Mouse (Mus musculus): ENCODE results near the gene Rad51b. TPM values are rescaled to one million over a fixed set of nuclear protein-coding genes. Genes with fewer than 3 reads are reported as not detected.

Gene Rad51b
- polyA plus RNA-seq, 1 experiment from 2014 or later, result 3.3 TPM

GRCm38 (mm10) chr12:79331722-79332121 is 34.6 kb downstream of the Rad51b start:
- H3K27me3 ChIP-seq, result no peaks in the 10 kb centered on the region
- 79% methylated on average over 4 of the region's 4 CpGs for WGBS
- ATAC-seq (replicated peaks; ENCODE audit: insufficient number of reproducible peaks, insufficient read depth, low FRiP score, low read depth), result no peak

GRCm38 (mm10) chr12:79338791-79339190 is 41.7 kb downstream of the Rad51b start:
- Histone ChIP-seq H3K4me1 (replicated peaks) (no peaks in the 10 kb centered on the region), H3K36me3 (peaks cover 10% of the 10 kb centered on the region), H3K27ac (no peak overlapping the region), H3K27me3 (no peaks in the 10 kb centered on the region), H3K4me2 (no peak overlapping the region), H3K9ac (no peak overlapping the region), H3K4me3 (no peak overlapping the region), H3K9me3 (replicated peaks) (0 out of 2 replicates have a peak, but pooled peaks cover 3% of the 10 kb centered on the region)
- 85% methylated on average over 8 of the region's 8 CpGs for WGBS
- ATAC-seq (replicated peaks; ENCODE audit: insufficient number of reproducible peaks, insufficient read depth, low FRiP score, low read depth), result no peak

More at GRCm38 (mm10) chr12:79331722-79332121, 34.6 kb downstream of the Rad51b start:
- Histone ChIP-seq H3K36me3 (peaks cover 11% of the 10 kb centered on the region), H3K27ac (no peak overlapping the region), H3K4me1 (replicated peaks) (no peaks in the 10 kb centered on the region), H3K4me3 (no peak overlapping the region), H3K9ac (no peak overlapping the region), H3K9me3 (replicated peaks) (0 out of 2 replicates have a peak, but pooled peaks cover 3% of the 10 kb centered on the region), H3K4me2 (no peak overlapping the region)

- Histone ChIP-seq H3K9me3 (replicated peaks) (no peaks in the 10 kb centered on the region), H3K4me3 (no peak overlapping the region), H3K4me1 (replicated peaks) (no peaks in the 10 kb centered on the region), H3K27ac (no peak overlapping the region), H3K9ac (no peak overlapping the region), H3K27me3 (no peaks in the 10 kb centered on the region), H3K36me3 (no peaks in the 10 kb centered on the region), H3K4me2 (no peak overlapping the region)
- WGBS, result 70% methylated on average over 6 of the region's 6 CpGs
- ATAC-seq (replicated peaks; ENCODE audit: insufficient number of reproducible peaks, insufficient read depth, low FRiP score, low read depth), result no peak
Measured at GRCm38 (mm10) chr12:79340513-79340912, 43.4 kb downstream of the Rad51b start.

GRCm38 (mm10) chr12:79341291-79341845 is 44.3 kb downstream of the Rad51b start:
- no peaks in the 10 kb centered on the region for H3K36me3 ChIP-seq

GRCm38 (mm10) chr12:79346198-79346733 is 49.2 kb downstream of the Rad51b start:
- no peak overlapping the region for H3K9ac ChIP-seq
- H3K9me3 ChIP-seq (replicated peaks), result no peaks in the 10 kb centered on the region
- no peak overlapping the region for H3K4me2 ChIP-seq
- 71% methylated on average over 5 of the region's 5 CpGs for WGBS
- no peaks in the 10 kb centered on the region for H3K27me3 ChIP-seq
- ATAC-seq (replicated peaks; ENCODE audit: insufficient number of reproducible peaks, insufficient read depth, low FRiP score, low read depth), result no peak
- H3K27ac ChIP-seq, result no peak overlapping the region
- no peak overlapping the region for H3K4me3 ChIP-seq
- H3K4me1 ChIP-seq (replicated peaks), result 0 out of 2 replicates have a peak, but pooled peaks cover 3% of the 10 kb centered on the region
- no peaks in the 10 kb centered on the region for H3K36me3 ChIP-seq

More at GRCm38 (mm10) chr12:79341291-79341845, 44.3 kb downstream of the Rad51b start:
- no peak overlapping the region for H3K27ac ChIP-seq
- H3K4me2 ChIP-seq, result no peak overlapping the region
- ATAC-seq (replicated peaks; ENCODE audit: insufficient number of reproducible peaks, insufficient read depth, low FRiP score, low read depth), result no peak
- H3K27me3 ChIP-seq, result no peaks in the 10 kb centered on the region
- 0 out of 2 replicates have a peak, but pooled peaks cover 3% of the 10 kb centered on the region for H3K4me1 ChIP-seq (replicated peaks)
- H3K9me3 ChIP-seq (replicated peaks), result no peaks in the 10 kb centered on the region
- H3K4me3 ChIP-seq, result no peak overlapping the region
- 74% methylated on average over 6 of the region's 6 CpGs for WGBS
- H3K9ac ChIP-seq, result no peak overlapping the region

GRCm38 (mm10) chr12:79347643-79348042 is 50.6 kb downstream of the Rad51b start:
- H3K4me2 ChIP-seq, result no peak overlapping the region
- WGBS, result 7% methylated on average over 6 of the region's 6 CpGs
- peaks cover 14% of the 10 kb centered on the region for H3K4me1 ChIP-seq (replicated peaks)
- H3K4me3 ChIP-seq, result no peak overlapping the region
- H3K9ac ChIP-seq, result no peak overlapping the region
- no peak overlapping the region for H3K27ac ChIP-seq
- no peaks in the 10 kb centered on the region for H3K9me3 ChIP-seq (replicated peaks)
- no peaks in the 10 kb centered on the region for H3K36me3 ChIP-seq
- peak; percentile 50; the same call in 1 of the 2 replicates for ATAC-seq (replicated peaks; ENCODE audit: insufficient number of reproducible peaks, insufficient read depth, low FRiP score, low read depth)
- no peaks in the 10 kb centered on the region for H3K27me3 ChIP-seq

- no peaks in the 10 kb centered on the region for H3K36me3 ChIP-seq
- no peak overlapping the region for H3K4me2 ChIP-seq
- no peaks in the 10 kb centered on the region for H3K9me3 ChIP-seq (replicated peaks)
- H3K4me3 ChIP-seq, result no peak overlapping the region
- H3K9ac ChIP-seq, result no peak overlapping the region
- peaks cover 29% of the 10 kb centered on the region for H3K4me1 ChIP-seq (replicated peaks)
- no peaks in the 10 kb centered on the region for H3K27me3 ChIP-seq
- ATAC-seq (replicated peaks; ENCODE audit: insufficient number of reproducible peaks, insufficient read depth, low FRiP score, low read depth), result no peak
- WGBS, result 92% methylated on average over 7 of the region's 7 CpGs
- no peak overlapping the region for H3K27ac ChIP-seq
Measured at GRCm38 (mm10) chr12:79351461-79351860, 54.4 kb downstream of the Rad51b start.

GRCm38 (mm10) chr12:79352086-79352741 is 55.1 kb downstream of the Rad51b start:
- Histone ChIP-seq H3K4me3 (no peak overlapping the region), H3K27me3 (no peaks in the 10 kb centered on the region), H3K4me2 (no peak overlapping the region), H3K4me1 (replicated peaks) (peaks cover 29% of the 10 kb centered on the region), H3K27ac (peak overlapping the region; percentile 50), H3K9ac (no peak overlapping the region), H3K36me3 (no peaks in the 10 kb centered on the region), H3K9me3 (replicated peaks) (no peaks in the 10 kb centered on the region)
- 28% methylated on average over 3 of the region's 3 CpGs for WGBS
- ATAC-seq (replicated peaks; ENCODE audit: insufficient number of reproducible peaks, insufficient read depth, low FRiP score, low read depth), result no peak

GRCm38 (mm10) chr12:79352742-79353114 is 55.6 kb downstream of the Rad51b start:
- no peak for ATAC-seq (replicated peaks; ENCODE audit: insufficient number of reproducible peaks, insufficient read depth, low FRiP score, low read depth)
- peaks cover 29% of the 10 kb centered on the region for H3K4me1 ChIP-seq (replicated peaks)
- H3K36me3 ChIP-seq, result no peaks in the 10 kb centered on the region
- H3K9ac ChIP-seq, result no peak overlapping the region
- H3K4me2 ChIP-seq, result no peak overlapping the region
- 12% methylated on average over 3 of the region's 3 CpGs for WGBS
- no peaks in the 10 kb centered on the region for H3K9me3 ChIP-seq (replicated peaks)
- H3K27ac ChIP-seq, result peak overlapping the region; percentile 50
- H3K4me3 ChIP-seq, result no peak overlapping the region
- H3K27me3 ChIP-seq, result no peaks in the 10 kb centered on the region

- Histone ChIP-seq H3K9me3 (replicated peaks) (no peaks in the 10 kb centered on the region), H3K36me3 (no peaks in the 10 kb centered on the region), H3K4me1 (replicated peaks) (peaks cover 29% of the 10 kb centered on the region), H3K27ac (peak overlapping the region; percentile 50), H3K4me3 (no peak overlapping the region), H3K27me3 (no peaks in the 10 kb centered on the region), H3K9ac (no peak overlapping the region), H3K4me2 (no peak overlapping the region)
- no peak for ATAC-seq (replicated peaks; ENCODE audit: insufficient number of reproducible peaks, insufficient read depth, low FRiP score, low read depth)
- WGBS, result 42% methylated on average over 5 of the region's 5 CpGs
Measured at GRCm38 (mm10) chr12:79353356-79353755, 56.3 kb downstream of the Rad51b start.

- H3K27ac ChIP-seq, result peak overlapping the region; percentile 48
- no peak overlapping the region for H3K9ac ChIP-seq
- no peaks in the 10 kb centered on the region for H3K27me3 ChIP-seq
- no peaks in the 10 kb centered on the region for H3K36me3 ChIP-seq
- H3K4me3 ChIP-seq, result no peak overlapping the region
- H3K9me3 ChIP-seq (replicated peaks), result no peaks in the 10 kb centered on the region
- peaks cover 29% of the 10 kb centered on the region for H3K4me1 ChIP-seq (replicated peaks)
- 45% methylated on average over 7 of the region's 7 CpGs for WGBS
- no peak overlapping the region for H3K4me2 ChIP-seq
- ATAC-seq (replicated peaks; ENCODE audit: insufficient number of reproducible peaks, insufficient read depth, low FRiP score, low read depth), result peak; percentile 70
Measured at GRCm38 (mm10) chr12:79354621-79355020, 57.5 kb downstream of the Rad51b start.

Measured in heart, embryonic 15.5 days (tissue).